Mouse (Mus musculus): ENCODE results near the gene Gm20715.
"Not testable (repeated sequence)": the region's sequence is repeated elsewhere in the genome, so short reads cannot be mapped to it uniquely, and the experiment has no call there.

Gene Gm20715

DNA sequence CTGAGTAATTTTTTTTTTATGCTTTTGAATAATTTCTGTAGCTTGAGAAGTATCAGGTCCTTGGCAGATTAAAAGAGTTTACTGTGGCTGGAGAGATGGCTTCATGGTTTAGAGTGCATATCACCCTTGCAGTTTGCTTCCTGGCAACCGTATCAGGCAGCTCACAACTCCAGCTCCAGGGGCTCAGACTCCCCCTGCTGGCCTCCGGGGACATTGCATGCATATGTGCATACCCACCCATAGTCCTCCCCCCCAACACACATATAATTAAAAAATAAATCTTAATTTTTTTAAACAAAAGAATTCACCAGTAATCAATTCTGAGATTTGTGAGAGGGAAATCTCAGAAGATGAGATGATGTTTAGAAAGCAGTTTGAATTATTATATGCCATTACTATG lies 20.3 kb downstream of the Gm20715 start:
- no peak for DNase-seq

- DNase-seq: no peak
Measured at GRCm38 (mm10) chr7:6438388-6438787, 28.3 kb downstream of the Gm20715 start, which contains the start of gene Olfr1344. Olfr1344 (plus strand) TSS chr7:6438688.

DNA sequence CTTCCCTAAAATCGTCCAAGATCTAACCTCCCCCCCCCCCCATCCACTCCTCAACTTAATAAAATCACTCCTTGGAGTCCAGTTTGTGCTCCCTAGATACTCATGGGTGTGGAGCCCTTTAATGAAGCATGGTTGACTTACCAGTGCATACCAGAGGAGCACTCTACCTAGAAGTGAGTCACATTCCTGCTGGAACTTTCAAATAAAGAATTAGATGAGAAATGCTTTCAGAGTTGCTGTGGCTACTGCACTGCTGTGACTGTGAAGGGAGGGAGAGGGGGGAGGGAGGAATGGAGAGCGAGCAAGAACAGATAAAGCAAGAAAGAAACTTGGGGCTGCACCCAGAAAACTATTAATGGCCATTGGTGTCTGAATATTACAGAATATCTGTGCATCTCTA lies 31.1 kb downstream of the Gm20715 start:
- DNase-seq: no peak

- no peak for DNase-seq
Measured at GRCm38 (mm10) chr7:6447771-6448170, 37.7 kb downstream of the Gm20715 start.

DNA sequence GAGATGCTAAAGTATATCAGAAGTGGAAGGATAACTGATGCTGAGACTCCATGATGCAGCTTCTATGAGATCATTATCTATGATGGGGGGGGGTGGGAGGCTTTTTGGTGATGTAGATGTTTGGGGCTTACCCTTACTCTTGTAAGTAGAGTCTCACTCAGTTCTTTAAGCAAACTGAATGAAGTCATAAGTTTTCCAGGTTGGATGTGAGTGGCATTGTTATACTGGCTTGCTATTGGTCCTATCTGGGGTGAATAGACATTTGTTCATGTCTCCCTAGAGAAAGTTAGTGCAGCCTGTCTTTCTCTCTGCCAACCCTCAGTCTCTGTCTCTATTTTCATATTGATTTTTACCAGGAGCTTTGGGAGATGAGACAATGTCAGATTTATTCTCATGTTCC lies 45.8 kb downstream of the Gm20715 start, which contains the start of gene Olfr1336:
Gene Olfr1336 (plus strand): TSS at position 301 of the 400 bp plus-strand sequence.
- DNase-seq: no peak

- no peak for DNase-seq
Measured at GRCm38 (mm10) chr7:6456399-6456798, 46.3 kb downstream of the Gm20715 start.

- no peak for DNase-seq
Measured at GRCm38 (mm10) chr7:6466951-6467350, 56.9 kb downstream of the Gm20715 start, which contains the start of gene Olfr1346. Olfr1346 (plus strand) TSS chr7:6467101.

- DNase-seq: not testable (repeated sequence)
Measured at GRCm38 (mm10) chr7:6477633-6478032, 67.6 kb downstream of the Gm20715 start.

DNA sequence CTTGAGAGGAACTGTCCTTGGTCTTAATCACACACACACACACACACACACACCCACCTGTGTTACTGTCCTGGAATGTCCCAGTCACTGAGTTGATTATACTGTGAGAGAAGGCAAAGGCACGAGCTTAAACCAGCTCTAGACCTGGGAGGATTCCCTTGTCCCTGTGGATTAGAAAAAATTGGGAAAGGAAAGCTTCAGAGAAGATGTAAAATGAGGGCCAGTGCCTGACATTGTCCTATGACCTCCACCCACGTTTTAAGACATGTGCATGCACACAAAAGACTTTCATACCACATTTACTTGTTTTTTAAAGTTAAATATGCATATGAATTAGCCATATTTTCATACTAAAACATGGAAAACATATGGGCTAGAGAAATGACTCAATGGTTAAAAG lies 76.8 kb downstream of the Gm20715 start, which contains the start of gene Olfr5:
Gene Olfr5 (minus strand): TSS at position 101 of the 400 bp plus-strand sequence.
- no peak for DNase-seq
